Comparison of ENCODE assay signal across 8 mouse cellular contexts in the genomic region with DNA sequence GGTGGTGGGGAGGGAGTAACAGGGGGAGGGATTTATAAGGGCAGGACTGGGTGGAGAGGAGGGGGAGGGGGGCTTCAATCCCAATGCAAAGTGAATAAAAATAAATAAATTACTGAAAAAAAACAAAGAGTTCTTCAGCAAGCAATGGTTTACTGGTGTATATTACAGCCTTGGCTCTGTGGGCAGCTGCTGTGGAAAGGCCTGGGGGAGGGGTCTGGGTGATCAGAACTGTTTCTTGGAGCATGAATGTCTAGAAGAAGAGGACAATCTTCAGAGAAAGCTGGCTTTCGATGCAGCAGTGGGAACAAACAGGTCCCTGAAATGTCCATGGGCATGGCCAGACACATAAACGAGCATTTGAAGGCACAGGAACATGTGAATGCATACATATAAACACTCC. TPM values are rescaled to one million over a fixed set of nuclear protein-coding genes. Genes with fewer than 3 reads are reported as not detected.
A peak's percentile ranks its signal among the peaks of the same experiment; 100 is the strongest.
DNase-seq lines count a peak whose midpoint lies in the region; ATAC-seq and TF ChIP-seq lines count a peak whose summit lies in the region.
"Not testable (repeated sequence)": the region's sequence is repeated elsewhere in the genome, so short reads cannot be mapped to it uniquely, and the experiment has no call there.

No protein-coding gene starts in this region.

- peak overlapping the region; percentile 3 to 47 for H3K4me3 ChIP-seq in MEL (ENCODE audit: control insufficient read depth in 1 of 2, insufficient read depth in 1 of 2, low read depth in 2 of 2, low read length in 2 of 2)
- not testable (repeated sequence) for H3K4me3 ChIP-seq in forebrain, postnatal 0 days (ENCODE audit: low read depth, low read length); heart, embryonic 16.5 days (ENCODE audit: low read length); intestine, embryonic 16.5 days (ENCODE audit: low read length); limb, embryonic 11.5 days (ENCODE audit: low read depth, low read length); liver, embryonic 15.5 days (replicated peaks); midbrain, embryonic 11.5 days (ENCODE audit: low read depth, low read length); stomach, embryonic 15.5 days (replicated peaks)

- not testable (repeated sequence) for TF ChIP-seq EP300 in MEL (IDR thresholded peaks at IDR 0.05; ENCODE audit: low read depth in 1 of 2, low read length in 2 of 2)

- ATAC-seq in forebrain, postnatal 0 days; heart, embryonic 16.5 days (replicated peaks; ENCODE audit: extremely low read depth, insufficient read depth, low FRiP score); liver, embryonic 15.5 days (ENCODE audit: insufficient read depth); midbrain, embryonic 11.5 days (ENCODE audit: low FRiP score); stomach, embryonic 15.5 days (ENCODE audit: insufficient read depth, low FRiP score, low read depth): not testable (repeated sequence)
- peak; percentile 4; the same call in 1 of the 2 replicates for ATAC-seq in intestine, embryonic 16.5 days
- 0 out of 2 replicates have a peak, but pooled peaks have one; percentile 10 for ATAC-seq in limb, embryonic 11.5 days (ENCODE audit: insufficient number of reproducible peaks, low FRiP score, low TSS enrichment, low read depth)

- not testable (repeated sequence) for TF ChIP-seq RAD21 in MEL (IDR thresholded peaks at IDR 0.05; ENCODE audit: low read depth, low read length)

- H3K27ac ChIP-seq in MEL (ENCODE audit: control insufficient read depth, low read depth, low read length): peak overlapping the region; percentile 90
- H3K27ac ChIP-seq in forebrain, postnatal 0 days (ENCODE audit: low read depth, low read length); midbrain, embryonic 11.5 days (ENCODE audit: low read depth, low read length): not testable (repeated sequence)
- H3K27ac ChIP-seq in heart, embryonic 16.5 days (ENCODE audit: low read length): peak overlapping the region; percentile 98
- peak overlapping the region; percentile 71 for H3K27ac ChIP-seq in intestine, embryonic 16.5 days (ENCODE audit: low read length)
- 0 out of 2 replicates have a peak overlapping the region, but pooled peaks have one; percentile 8 for H3K27ac ChIP-seq in limb, embryonic 11.5 days (replicated peaks; ENCODE audit: low read depth, low read length)
- peak overlapping the region; percentile 85 for H3K27ac ChIP-seq in liver, embryonic 15.5 days (replicated peaks)
- H3K27ac ChIP-seq in stomach, embryonic 15.5 days: peak overlapping the region; percentile 96

- WGBS in forebrain, postnatal 0 days: 49% methylated on average over 2 of the region's 2 CpGs
- WGBS in heart, embryonic 16.5 days: 52% methylated on average over 2 of the region's 2 CpGs
- 44% methylated on average over 2 of the region's 2 CpGs for WGBS in intestine, embryonic 16.5 days
- 58% methylated on average over 2 of the region's 2 CpGs for WGBS in limb, embryonic 11.5 days
- 29% methylated on average over 2 of the region's 2 CpGs for WGBS in liver, embryonic 15.5 days (ENCODE audit: insufficient replicate concordance)
- 70% methylated on average over 2 of the region's 2 CpGs for WGBS in midbrain, embryonic 11.5 days
- 44% methylated on average over 2 of the region's 2 CpGs for WGBS in stomach, embryonic 15.5 days

- TF ChIP-seq CTCF in MEL (IDR thresholded peaks at IDR 0.05 in 2 of 3, conservative IDR thresholded peaks at IDR 0.05 in 1 of 3; ENCODE audit: control insufficient read depth in 1 of 3, insufficient read depth in 1 of 3, low read depth in 2 of 3, low read length in 3 of 3, poor library complexity in 1 of 3, severe bottlenecking in 1 of 3); forebrain, postnatal 0 days (IDR thresholded peaks at IDR 0.05; ENCODE audit: low read depth): not testable (repeated sequence)

- peak overlapping the region; percentile 38; the same call in 1 of the 2 replicates for H3K4me2 ChIP-seq in forebrain, postnatal 0 days (ENCODE audit: low read depth)
- H3K4me2 ChIP-seq in heart, embryonic 16.5 days (ENCODE audit: low read depth, low read length); limb, embryonic 11.5 days (ENCODE audit: low read depth, severe bottlenecking); midbrain, embryonic 11.5 days: not testable (repeated sequence)
- peak overlapping the region; percentile 70 for H3K4me2 ChIP-seq in intestine, embryonic 16.5 days (ENCODE audit: low read depth, low read length)
- H3K4me2 ChIP-seq in liver, embryonic 15.5 days: peak overlapping the region; percentile 78
- peak overlapping the region; percentile 51; the same call in 1 of the 2 replicates for H3K4me2 ChIP-seq in stomach, embryonic 15.5 days

- H3K27me3 ChIP-seq in MEL (ENCODE audit: control insufficient read depth in 1 of 2, insufficient read depth in 2 of 2, low read length in 2 of 2); forebrain, postnatal 0 days (ENCODE audit: insufficient read depth, low read length); heart, embryonic 16.5 days (ENCODE audit: control insufficient read depth, insufficient read depth, low read length); intestine, embryonic 16.5 days (replicated peaks; ENCODE audit: control insufficient read depth, insufficient read depth, low read length); limb, embryonic 11.5 days (ENCODE audit: control insufficient read depth, insufficient read depth, low read length); liver, embryonic 15.5 days; midbrain, embryonic 11.5 days (ENCODE audit: control insufficient read depth, insufficient read depth, low read length); stomach, embryonic 15.5 days (replicated peaks): not testable (repeated sequence)

- peak overlapping the region; percentile 8 for H3K9ac ChIP-seq in MEL (ENCODE audit: control insufficient read depth, low read depth, low read length, poor library complexity, severe bottlenecking)
- not testable (repeated sequence) for H3K9ac ChIP-seq in forebrain, postnatal 0 days; heart, embryonic 16.5 days (ENCODE audit: low read length); intestine, embryonic 16.5 days (ENCODE audit: low read depth, low read length); limb, embryonic 11.5 days (ENCODE audit: low read length); liver, embryonic 15.5 days; midbrain, embryonic 11.5 days (ENCODE audit: low read length); stomach, embryonic 15.5 days

- TF ChIP-seq POLR2A in MEL (IDR thresholded peaks at IDR 0.05; ENCODE audit: control insufficient read depth in 1 of 2, insufficient read depth in 1 of 2, low read depth in 1 of 2, low read length in 2 of 2, poor library complexity in 1 of 2): not testable (repeated sequence)

- not testable (repeated sequence) for H3K9me3 ChIP-seq in MEL (replicated peaks; ENCODE audit: insufficient read depth, low read length); forebrain, postnatal 0 days (ENCODE audit: low read length); heart, embryonic 16.5 days (replicated peaks; ENCODE audit: control insufficient read depth, low read length); intestine, embryonic 16.5 days (ENCODE audit: control insufficient read depth, low read length); limb, embryonic 11.5 days (ENCODE audit: control insufficient read depth, low read length); liver, embryonic 15.5 days (replicated peaks); midbrain, embryonic 11.5 days (ENCODE audit: control insufficient read depth, low read length); stomach, embryonic 15.5 days

- H3K36me3 ChIP-seq in MEL (ENCODE audit: control insufficient read depth in 1 of 2, insufficient read depth in 2 of 2, low read length in 2 of 2): peaks cover 0 to 12% of the 10 kb centered on the region in 2 experiments; a peak in 2 of 4 replicates
- not testable (repeated sequence) for H3K36me3 ChIP-seq in forebrain, postnatal 0 days (ENCODE audit: insufficient read depth); heart, embryonic 16.5 days (ENCODE audit: control insufficient read depth, insufficient read depth); intestine, embryonic 16.5 days (ENCODE audit: control insufficient read depth, insufficient read depth, low read length); limb, embryonic 11.5 days (ENCODE audit: control insufficient read depth, insufficient read depth, low read length); liver, embryonic 15.5 days (replicated peaks); midbrain, embryonic 11.5 days (ENCODE audit: control insufficient read depth, insufficient read depth, low read length); stomach, embryonic 15.5 days

- not testable (repeated sequence) for H3K79me2 ChIP-seq in MEL (ENCODE audit: control insufficient read depth, insufficient read depth, low read length, poor library complexity)

- not testable (repeated sequence) for DNase-seq in MEL (ENCODE audit: low read depth, low spot score); forebrain, postnatal 0 days; limb, embryonic 11.5 days (ENCODE audit: low spot score)
- DNase-seq in midbrain, embryonic 11.5 days (ENCODE audit: low spot score, missing footprints): peak; percentile 80

- peaks cover 12 to 39% of the 10 kb centered on the region in 2 experiments for H3K4me1 ChIP-seq in MEL (ENCODE audit: control insufficient read depth in 1 of 2, insufficient read depth in 2 of 2, low read length in 2 of 2)
- not testable (repeated sequence) for H3K4me1 ChIP-seq in forebrain, postnatal 0 days (ENCODE audit: insufficient read depth); intestine, embryonic 16.5 days (ENCODE audit: control insufficient read depth, insufficient read depth, low read length); limb, embryonic 11.5 days (ENCODE audit: control insufficient read depth, insufficient read depth, low read length); midbrain, embryonic 11.5 days (ENCODE audit: control insufficient read depth, insufficient read depth, low read length); stomach, embryonic 15.5 days
- peaks cover 10% of the 10 kb centered on the region for H3K4me1 ChIP-seq in heart, embryonic 16.5 days (ENCODE audit: control insufficient read depth, insufficient read depth, low read length)
- H3K4me1 ChIP-seq in liver, embryonic 15.5 days (replicated peaks): peaks cover 70% of the 10 kb centered on the region

RNA-seq across cellular contexts. Expression of gene Selenbp1, which starts 0.6 kb away (rescaled TPM):
- total RNA-seq in MEL (2012; rRNA removed): 109 and 179 TPM in 2 replicates
- 100 to 1,000 TPM in 1 of 2 experiments, not detected in 1; 365 TPM for polyA plus RNA-seq in MEL (2012; ENCODE audit: insufficient read depth in 1 of 2, insufficient read length in 2 of 2, low read depth in 1 of 2, low replicate concordance in 2 of 2, missing spikeins in 1 of 2)
- 10.2 and 16.6 TPM in 2 replicates for total RNA-seq in forebrain, postnatal 0 days (2014; rRNA removed)
- polyA plus RNA-seq in forebrain, postnatal 0 days (2015; fragmentation: Nextera tagmentation; extraction: Ambion mirVana): 11.6 and 11.9 TPM in 2 replicates
- 124 and 143 TPM in 2 replicates for polyA plus RNA-seq in heart, embryonic 16.5 days (2015; fragmentation: Nextera tagmentation; extraction: Ambion mirVana)
- polyA plus RNA-seq in intestine, embryonic 16.5 days (2015; fragmentation: Nextera tagmentation; extraction: Ambion mirVana): 157 and 167 TPM in 2 replicates
- 17.2 and 17.6 TPM in 2 replicates for polyA plus RNA-seq in limb, embryonic 11.5 days (2014; fragmentation: Nextera tagmentation; extraction: Ambion mirVana)
- 98.5 and 126 TPM in 2 replicates for polyA plus RNA-seq in liver, embryonic 15.5 days (2015; fragmentation: Nextera tagmentation; extraction: Ambion mirVana)
- polyA plus RNA-seq in midbrain, embryonic 11.5 days (2014; fragmentation: Nextera tagmentation; extraction: Ambion mirVana): 3.6 and 4.7 TPM in 2 replicates
- polyA plus RNA-seq in stomach, embryonic 15.5 days (2015; fragmentation: Nextera tagmentation; extraction: Ambion mirVana): 109 and 122 TPM in 2 replicates

RNA-seq across cellular contexts. Expression of gene Rfx5, which starts 21.6 kb away (rescaled TPM):
- 9.5 and 10.0 TPM in 2 replicates for total RNA-seq in MEL (2012; rRNA removed)
- polyA plus RNA-seq in MEL (2012; ENCODE audit: insufficient read depth in 1 of 2, insufficient read length in 2 of 2, low read depth in 1 of 2, low replicate concordance in 2 of 2, missing spikeins in 1 of 2): 10 to 100 TPM in 1 of 2 experiments, not detected in 1; 19.4 TPM
- 14.8 and 18.7 TPM in 2 replicates for total RNA-seq in forebrain, postnatal 0 days (2014; rRNA removed)
- polyA plus RNA-seq in forebrain, postnatal 0 days (2015; fragmentation: Nextera tagmentation; extraction: Ambion mirVana): 3.5 and 4.1 TPM in 2 replicates
- 4.0 and 4.7 TPM in 2 replicates for polyA plus RNA-seq in heart, embryonic 16.5 days (2015; fragmentation: Nextera tagmentation; extraction: Ambion mirVana)
- 4.3 and 5.1 TPM in 2 replicates for polyA plus RNA-seq in intestine, embryonic 16.5 days (2015; fragmentation: Nextera tagmentation; extraction: Ambion mirVana)
- polyA plus RNA-seq in limb, embryonic 11.5 days (2014; fragmentation: Nextera tagmentation; extraction: Ambion mirVana): 13.3 and 13.7 TPM in 2 replicates
- 1.3 and 1.5 TPM in 2 replicates for polyA plus RNA-seq in liver, embryonic 15.5 days (2015; fragmentation: Nextera tagmentation; extraction: Ambion mirVana)
- polyA plus RNA-seq in midbrain, embryonic 11.5 days (2014; fragmentation: Nextera tagmentation; extraction: Ambion mirVana): 5.9 and 6.8 TPM in 2 replicates
- polyA plus RNA-seq in stomach, embryonic 15.5 days (2015; fragmentation: Nextera tagmentation; extraction: Ambion mirVana): 8.5 and 9.6 TPM in 2 replicates

RNA-seq across cellular contexts. Expression of gene Pi4kb, which starts 42.3 kb away (rescaled TPM):
- 45.0 and 45.1 TPM in 2 replicates for total RNA-seq in MEL (2012; rRNA removed)
- polyA plus RNA-seq in MEL (2012; ENCODE audit: insufficient read depth in 1 of 2, insufficient read length in 2 of 2, low read depth in 1 of 2, low replicate concordance in 2 of 2, missing spikeins in 1 of 2): 10 to 100 TPM in 1 of 2 experiments, not detected in 1; 56.7 TPM
- 69.9 and 79.8 TPM in 2 replicates for total RNA-seq in forebrain, postnatal 0 days (2014; rRNA removed)
- 24.6 and 25.5 TPM in 2 replicates for polyA plus RNA-seq in forebrain, postnatal 0 days (2015; fragmentation: Nextera tagmentation; extraction: Ambion mirVana)
- polyA plus RNA-seq in heart, embryonic 16.5 days (2015; fragmentation: Nextera tagmentation; extraction: Ambion mirVana): 15.1 and 20.1 TPM in 2 replicates
- 21.7 and 22.9 TPM in 2 replicates for polyA plus RNA-seq in intestine, embryonic 16.5 days (2015; fragmentation: Nextera tagmentation; extraction: Ambion mirVana)
- 25.0 and 28.0 TPM in 2 replicates for polyA plus RNA-seq in limb, embryonic 11.5 days (2014; fragmentation: Nextera tagmentation; extraction: Ambion mirVana)
- 8.7 and 10.3 TPM in 2 replicates for polyA plus RNA-seq in liver, embryonic 15.5 days (2015; fragmentation: Nextera tagmentation; extraction: Ambion mirVana)
- polyA plus RNA-seq in midbrain, embryonic 11.5 days (2014; fragmentation: Nextera tagmentation; extraction: Ambion mirVana): 20.2 and 21.2 TPM in 2 replicates
- 19.3 and 22.0 TPM in 2 replicates for polyA plus RNA-seq in stomach, embryonic 15.5 days (2015; fragmentation: Nextera tagmentation; extraction: Ambion mirVana)

RNA-seq across cellular contexts. Expression of gene Psmb4, which starts 45.5 kb away (rescaled TPM):
- total RNA-seq in MEL (2012; rRNA removed): 890 and 977 TPM in 2 replicates
- polyA plus RNA-seq in MEL (2012; ENCODE audit: insufficient read depth in 1 of 2, insufficient read length in 2 of 2, low read depth in 1 of 2, low replicate concordance in 2 of 2, missing spikeins in 1 of 2): 100 to 1,000 TPM; 826 to 964 TPM
- 341 and 498 TPM in 2 replicates for total RNA-seq in forebrain, postnatal 0 days (2014; rRNA removed)
- polyA plus RNA-seq in forebrain, postnatal 0 days (2015; fragmentation: Nextera tagmentation; extraction: Ambion mirVana): 367 and 417 TPM in 2 replicates
- 279 and 299 TPM in 2 replicates for polyA plus RNA-seq in heart, embryonic 16.5 days (2015; fragmentation: Nextera tagmentation; extraction: Ambion mirVana)
- 299 and 315 TPM in 2 replicates for polyA plus RNA-seq in intestine, embryonic 16.5 days (2015; fragmentation: Nextera tagmentation; extraction: Ambion mirVana)
- polyA plus RNA-seq in limb, embryonic 11.5 days (2014; fragmentation: Nextera tagmentation; extraction: Ambion mirVana): 353 and 388 TPM in 2 replicates
- 166 and 172 TPM in 2 replicates for polyA plus RNA-seq in liver, embryonic 15.5 days (2015; fragmentation: Nextera tagmentation; extraction: Ambion mirVana)
- polyA plus RNA-seq in midbrain, embryonic 11.5 days (2014; fragmentation: Nextera tagmentation; extraction: Ambion mirVana): 339 and 371 TPM in 2 replicates
- polyA plus RNA-seq in stomach, embryonic 15.5 days (2015; fragmentation: Nextera tagmentation; extraction: Ambion mirVana): 315 and 328 TPM in 2 replicates
